Mouse (Mus musculus) heart, postnatal 0 days (tissue): ENCODE measurements around the gene Nfkb1.

ENCODE experiments used
- CTCF ChIP-seq: IDR thresholded peaks from 2 replicates; pipeline ENCODE4 v1.5.1; 2016; ENCODE audit warnings: antibody characterized with exemption, control low read depth, low read depth
- EP300 ChIP-seq: IDR thresholded peaks from 2 replicates; pipeline ENCODE4 v1.6.1; 2016; ENCODE audit warnings: antibody characterized with exemption, low read depth

DNA sequence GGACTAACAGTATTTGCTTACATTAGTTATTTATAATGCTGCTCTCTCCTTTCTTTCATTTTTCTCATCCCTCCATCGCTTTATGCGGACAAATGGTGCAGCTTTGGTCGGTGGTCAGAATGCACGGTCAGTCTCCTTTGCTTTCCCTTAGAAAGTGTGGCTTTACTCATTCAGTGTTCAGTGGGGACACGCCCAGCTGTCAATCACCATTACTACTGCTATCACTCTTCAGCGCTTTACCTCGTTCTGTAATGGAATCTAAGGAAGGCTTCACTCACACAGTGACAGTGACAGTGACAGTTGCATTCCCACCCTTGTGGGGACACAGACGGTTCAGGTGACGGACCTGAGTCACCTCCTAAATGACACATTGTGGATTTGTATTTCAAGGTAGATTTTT, 39.4 kb upstream of the Nfkb1 start:
- TF ChIP-seq CTCF (no peak), EP300 (no peak)
